Mouse (Mus musculus) liver, embryonic 15.5 days (tissue): Measurements from ENCODE around the gene C1qtnf6. TPM values are rescaled to one million over a fixed set of nuclear protein-coding genes. Genes with fewer than 3 reads are reported as not detected.

Source experiments
- ATAC-seq: fragments of 200-750 bp; cut with Nextera tagmentation; 2 replicates; pipeline ENCODE4 v1.8.0; 2017; ENCODE audit warnings: moderate number of reproducible peaks, mild to moderate bottlenecking, moderate library complexity; ENCODE audit not compliant: insufficient read depth
- H3K27ac ChIP-seq: fragments of 300-500 bp; sonication (generic); replicated peaks from 2 replicates; pipeline ENCODE4 v1.5.1; 2015; ENCODE audit warnings: mild to moderate bottlenecking, inconsistent platforms
- H3K27me3 ChIP-seq: fragments of 300-500 bp; sonication (generic); 2 replicates; pipeline ENCODE4 v1.6.1; 2015; ENCODE audit warnings: mild to moderate bottlenecking, inconsistent platforms
- H3K36me3 ChIP-seq: fragments of 300-500 bp; sonication (generic); replicated peaks from 2 replicates; pipeline ENCODE4 v1.6.1; 2015; ENCODE audit warnings: moderate library complexity, mild to moderate bottlenecking, inconsistent platforms
- H3K4me1 ChIP-seq: fragments of 300-500 bp; sonication (generic); replicated peaks from 2 replicates; pipeline ENCODE4 v1.6.1; 2015; ENCODE audit warnings: inconsistent platforms
- H3K4me2 ChIP-seq: fragments of 300-500 bp; sonication (generic); 2 replicates; pipeline ENCODE4 v1.6.1; 2015; ENCODE audit warnings: moderate library complexity, mild to moderate bottlenecking, inconsistent platforms
- H3K4me3 ChIP-seq: fragments of 300-500 bp; sonication (generic); replicated peaks from 2 replicates; pipeline ENCODE4 v1.5.1; 2015; ENCODE audit warnings: mild to moderate bottlenecking, inconsistent platforms
- H3K9ac ChIP-seq: fragments of 300-500 bp; sonication (generic); 2 replicates; pipeline ENCODE4 v1.6.1; 2015; ENCODE audit warnings: moderate library complexity, mild to moderate bottlenecking, inconsistent platforms
- H3K9me3 ChIP-seq: fragments of 300-500 bp; sonication (generic); replicated peaks from 2 replicates; pipeline ENCODE4 v1.6.1; 2016; ENCODE audit warnings: inconsistent platforms
- WGBS: fragments of 180-500 bp; shearing (Covaris S2); methylation state at CpG from one replicate; pipeline ENCODE4 v1.1.7; 2015; ENCODE audit warnings: mixed read lengths; ENCODE audit not compliant: insufficient replicate concordance; 5-methylcytosine and 5-hydroxymethylcytosine counted together
- polyA plus RNA-seq: library from polyadenylated mRNA; unstranded; fragments of >200 nt; fragmentation: Nextera tagmentation; extraction: Ambion mirVana; gene quantifications from 2 replicates; pipeline ENCODE4 v1.2.1, GENCODE M21; 2015

Gene C1qtnf6
- polyA plus RNA-seq, 1 experiment from 2014 or later, result 3.8 TPM

GRCm38 (mm10) chr15:78493401-78494010 lies 37.7 kb downstream of the C1qtnf6 start:
- no peak overlapping the region for H3K4me3 ChIP-seq
- H3K9ac ChIP-seq, result no peak overlapping the region
- H3K4me2 ChIP-seq, result no peak overlapping the region
- no peaks in the 10 kb centered on the region for H3K9me3 ChIP-seq
- no peak overlapping the region for H3K27ac ChIP-seq
- WGBS, result 64% methylated on average over 10 of the region's 10 CpGs
- no peak for ATAC-seq
- peaks cover 2% of the 10 kb centered on the region; the same call in 1 of the 2 replicates for H3K4me1 ChIP-seq
- H3K27me3 ChIP-seq, result no peaks in the 10 kb centered on the region
- H3K36me3 ChIP-seq, result no peaks in the 10 kb centered on the region

GRCm38 (mm10) chr15:78491301-78491700 lies 39.9 kb downstream of the C1qtnf6 start:
- no peak for ATAC-seq
- WGBS, result 48% methylated on average over 3 of the region's 3 CpGs
- no peaks in the 10 kb centered on the region for H3K36me3 ChIP-seq
- H3K4me3 ChIP-seq, result no peak overlapping the region
- H3K4me1 ChIP-seq, result peaks cover 2% of the 10 kb centered on the region; the same call in 1 of the 2 replicates
- no peaks in the 10 kb centered on the region; the same call in 1 of the 2 replicates for H3K27me3 ChIP-seq
- H3K4me2 ChIP-seq, result no peak overlapping the region
- no peaks in the 10 kb centered on the region for H3K9me3 ChIP-seq
- H3K27ac ChIP-seq, result no peak overlapping the region
- H3K9ac ChIP-seq, result no peak overlapping the region

- no peak overlapping the region for H3K4me2 ChIP-seq
- no peaks in the 10 kb centered on the region; the same call in 1 of the 2 replicates for H3K27me3 ChIP-seq
- no peak for ATAC-seq
- no peak overlapping the region for H3K27ac ChIP-seq
- H3K4me1 ChIP-seq, result peaks cover 2% of the 10 kb centered on the region; the same call in 1 of the 2 replicates
- H3K4me3 ChIP-seq, result no peak overlapping the region
- no peaks in the 10 kb centered on the region for H3K36me3 ChIP-seq
- H3K9ac ChIP-seq, result no peak overlapping the region
- no peaks in the 10 kb centered on the region for H3K9me3 ChIP-seq
- 59% methylated on average over 8 of the region's 8 CpGs for WGBS
Observed at GRCm38 (mm10) chr15:78489906-78490305, 41.3 kb downstream of the C1qtnf6 start.

GRCm38 (mm10) chr15:78489248-78489647 lies 42.0 kb downstream of the C1qtnf6 start:
- Histone ChIP-seq H3K9me3 (no peaks in the 10 kb centered on the region), H3K27me3 (no peaks in the 10 kb centered on the region; the same call in 1 of the 2 replicates), H3K4me3 (no peak overlapping the region), H3K27ac (no peak overlapping the region), H3K4me1 (peaks cover 2% of the 10 kb centered on the region; the same call in 1 of the 2 replicates), H3K36me3 (no peaks in the 10 kb centered on the region), H3K9ac (no peak overlapping the region), H3K4me2 (no peak overlapping the region)
- 71% methylated on average over 3 of the region's 3 CpGs for WGBS
- ATAC-seq, result no peak

- no peak for ATAC-seq
- Histone ChIP-seq H3K9me3 (no peaks in the 10 kb centered on the region), H3K4me1 (no peaks in the 10 kb centered on the region; the same call in 1 of the 2 replicates), H3K27ac (no peak overlapping the region), H3K27me3 (no peaks in the 10 kb centered on the region; the same call in 1 of the 2 replicates), H3K9ac (no peak overlapping the region), H3K4me3 (no peak overlapping the region), H3K36me3 (no peaks in the 10 kb centered on the region), H3K4me2 (no peak overlapping the region)
- WGBS, result 35% methylated on average over 4 of the region's 4 CpGs
Observed at GRCm38 (mm10) chr15:78487066-78487465, 44.1 kb downstream of the C1qtnf6 start.

GRCm38 (mm10) chr15:78486564-78486963 lies 44.7 kb downstream of the C1qtnf6 start:
- H3K36me3 ChIP-seq, result no peaks in the 10 kb centered on the region
- H3K9ac ChIP-seq, result no peak overlapping the region
- WGBS, result 55% methylated on average over 1 of the region's 1 CpGs
- no peak for ATAC-seq
- H3K9me3 ChIP-seq, result no peaks in the 10 kb centered on the region
- H3K4me2 ChIP-seq, result no peak overlapping the region
- H3K4me1 ChIP-seq, result peaks cover 4% of the 10 kb centered on the region; the same call in 1 of the 2 replicates
- H3K27ac ChIP-seq, result no peak overlapping the region
- H3K4me3 ChIP-seq, result no peak overlapping the region
- H3K27me3 ChIP-seq, result no peaks in the 10 kb centered on the region; the same call in 1 of the 2 replicates

- no peak overlapping the region for H3K9ac ChIP-seq
- H3K4me2 ChIP-seq, result no peak overlapping the region
- WGBS, result 53% methylated on average over 4 of the region's 4 CpGs
- H3K9me3 ChIP-seq, result no peaks in the 10 kb centered on the region
- H3K36me3 ChIP-seq, result no peaks in the 10 kb centered on the region
- no peak for ATAC-seq
- no peak overlapping the region for H3K4me3 ChIP-seq
- peaks cover 10% of the 10 kb centered on the region; the same call in 1 of the 2 replicates for H3K4me1 ChIP-seq
- no peaks in the 10 kb centered on the region; the same call in 1 of the 2 replicates for H3K27me3 ChIP-seq
- H3K27ac ChIP-seq, result no peak overlapping the region
Observed at GRCm38 (mm10) chr15:78483311-78483710, 47.9 kb downstream of the C1qtnf6 start.

- ATAC-seq, result no peak
- Histone ChIP-seq H3K4me2 (no peak overlapping the region), H3K27ac (no peak overlapping the region), H3K4me1 (peaks cover 10% of the 10 kb centered on the region; the same call in 1 of the 2 replicates), H3K27me3 (no peaks in the 10 kb centered on the region; the same call in 1 of the 2 replicates), H3K4me3 (no peak overlapping the region), H3K36me3 (no peaks in the 10 kb centered on the region), H3K9ac (no peak overlapping the region), H3K9me3 (no peaks in the 10 kb centered on the region)
- WGBS, result 39% methylated on average over 3 of the region's 3 CpGs
Observed at GRCm38 (mm10) chr15:78482518-78482917, 48.7 kb downstream of the C1qtnf6 start.

GRCm38 (mm10) chr15:78481448-78482000 lies 49.7 kb downstream of the C1qtnf6 start:
- WGBS, result 37% methylated on average over 9 of the region's 9 CpGs
- H3K4me1 ChIP-seq, result peaks cover 10% of the 10 kb centered on the region; the same call in 1 of the 2 replicates
- ATAC-seq, result no peak
- H3K9ac ChIP-seq, result no peak overlapping the region
- no peak overlapping the region for H3K4me3 ChIP-seq
- no peaks in the 10 kb centered on the region for H3K36me3 ChIP-seq
- no peak overlapping the region for H3K27ac ChIP-seq
- no peaks in the 10 kb centered on the region for H3K9me3 ChIP-seq
- H3K4me2 ChIP-seq, result no peak overlapping the region
- H3K27me3 ChIP-seq, result no peaks in the 10 kb centered on the region

- Histone ChIP-seq H3K36me3 (no peaks in the 10 kb centered on the region), H3K27me3 (no peaks in the 10 kb centered on the region), H3K4me3 (no peak overlapping the region), H3K9me3 (no peaks in the 10 kb centered on the region), H3K4me1 (peaks cover 10% of the 10 kb centered on the region; the same call in 1 of the 2 replicates), H3K27ac (no peak overlapping the region), H3K4me2 (no peak overlapping the region), H3K9ac (no peak overlapping the region)
- no peak for ATAC-seq
- 18% methylated on average over 2 of the region's 2 CpGs for WGBS
Observed at GRCm38 (mm10) chr15:78480991-78481390, 50.2 kb downstream of the C1qtnf6 start.

GRCm38 (mm10) chr15:78480111-78480510 lies 51.1 kb downstream of the C1qtnf6 start:
- WGBS, result 63% methylated on average over 7 of the region's 7 CpGs
- H3K4me2 ChIP-seq, result no peak overlapping the region
- no peak for ATAC-seq
- H3K36me3 ChIP-seq, result no peaks in the 10 kb centered on the region
- H3K27me3 ChIP-seq, result no peaks in the 10 kb centered on the region
- no peaks in the 10 kb centered on the region for H3K9me3 ChIP-seq
- peaks cover 10% of the 10 kb centered on the region; the same call in 1 of the 2 replicates for H3K4me1 ChIP-seq
- no peak overlapping the region for H3K4me3 ChIP-seq
- H3K9ac ChIP-seq, result no peak overlapping the region
- no peak overlapping the region for H3K27ac ChIP-seq
